Mouse (Mus musculus): ENCODE data around the gene Arrdc3. TPM values are rescaled to one million over a fixed set of nuclear protein-coding genes. Genes with fewer than 3 reads are reported as not detected.

Gene Arrdc3
- 44.2 and 74.4 TPM in 2 replicates for polyA plus RNA-seq (2014; fragmentation: Nextera tagmentation; extraction: Ambion mirVana)

GRCm38 (mm10) chr13:80883190-80883589 lies at the start of gene Arrdc3:
TSS of gene Arrdc3 (plus strand) at chr13:80883384.
- peaks cover 7% of the 10 kb centered on the region for H3K36me3 ChIP-seq (ENCODE audit: control insufficient read depth, insufficient read depth, low read length)
- under 1% methylated on average over 9 of the region's 31 CpGs for WGBS
- H3K4me1 ChIP-seq (ENCODE audit: control insufficient read depth, insufficient read depth, low read length), result peaks cover 3% of the 10 kb centered on the region
- peak within 1 kb of the TSS; percentile 100 for H3K27ac ChIP-seq (replicated peaks; ENCODE audit: low read depth, low read length)
- no peaks in the 10 kb centered on the region for H3K27me3 ChIP-seq (replicated peaks; ENCODE audit: control insufficient read depth, insufficient read depth, low read length)
- H3K4me3 ChIP-seq (ENCODE audit: low read depth, low read length), result peak within 1 kb of the TSS; percentile 94
- no peaks in the 10 kb centered on the region for H3K9me3 ChIP-seq (ENCODE audit: control insufficient read depth, low read length)
- peak; percentile 54 for ATAC-seq (ENCODE audit: low read depth)
- peak; percentile 97 for DNase-seq (ENCODE audit: low spot score)
- peak within 1 kb of the TSS; percentile 64 for H3K4me2 ChIP-seq (ENCODE audit: low read depth, low read length)
- H3K9ac ChIP-seq (ENCODE audit: low read depth, low read length), result peak within 1 kb of the TSS; percentile 100

GRCm38 (mm10) chr13:80862215-80862614 lies 21.0 kb upstream of the Arrdc3 start:
- ATAC-seq (ENCODE audit: low read depth), result no peak
- WGBS, result 11% methylated on average over 5 of the region's 5 CpGs
- H3K4me1 ChIP-seq (ENCODE audit: control insufficient read depth, insufficient read depth, low read length), result no peaks in the 10 kb centered on the region
- no peaks in the 10 kb centered on the region for H3K27me3 ChIP-seq (replicated peaks; ENCODE audit: control insufficient read depth, insufficient read depth, low read length)
- H3K36me3 ChIP-seq (ENCODE audit: control insufficient read depth, insufficient read depth, low read length), result no peaks in the 10 kb centered on the region
- H3K9ac ChIP-seq (ENCODE audit: low read depth, low read length), result no peak overlapping the region
- no peak overlapping the region for H3K4me3 ChIP-seq (ENCODE audit: low read depth, low read length)
- DNase-seq (ENCODE audit: low spot score), result peak; percentile 70
- no peak overlapping the region for H3K4me2 ChIP-seq (ENCODE audit: low read depth, low read length)
- no peaks in the 10 kb centered on the region for H3K9me3 ChIP-seq (ENCODE audit: control insufficient read depth, low read length)
- no peak overlapping the region for H3K27ac ChIP-seq (replicated peaks; ENCODE audit: low read depth, low read length)

GRCm38 (mm10) chr13:80864195-80864594 lies 19.0 kb upstream of the Arrdc3 start:
- Histone ChIP-seq H3K9me3 (ENCODE audit: control insufficient read depth, low read length) (no peaks in the 10 kb centered on the region), H3K4me3 (ENCODE audit: low read depth, low read length) (no peak overlapping the region)
- peak; percentile 4 for DNase-seq (ENCODE audit: low spot score)

GRCm38 (mm10) chr13:80875126-80875525 lies 8.1 kb upstream of the Arrdc3 start:
- no peak for DNase-seq (ENCODE audit: low spot score)
- no peak for ATAC-seq (ENCODE audit: low read depth)
- no peak overlapping the region for H3K4me3 ChIP-seq (ENCODE audit: low read depth, low read length)
- WGBS, result 87% methylated on average over 5 of the region's 5 CpGs
- no peak overlapping the region for H3K4me2 ChIP-seq (ENCODE audit: low read depth, low read length)
- no peak overlapping the region for H3K27ac ChIP-seq (replicated peaks; ENCODE audit: low read depth, low read length)
- no peaks in the 10 kb centered on the region for H3K27me3 ChIP-seq (replicated peaks; ENCODE audit: control insufficient read depth, insufficient read depth, low read length)
- no peaks in the 10 kb centered on the region for H3K4me1 ChIP-seq (ENCODE audit: control insufficient read depth, insufficient read depth, low read length)
- no peak overlapping the region for H3K9ac ChIP-seq (ENCODE audit: low read depth, low read length)
- H3K36me3 ChIP-seq (ENCODE audit: control insufficient read depth, insufficient read depth, low read length), result no peaks in the 10 kb centered on the region
- H3K9me3 ChIP-seq (ENCODE audit: control insufficient read depth, low read length), result no peaks in the 10 kb centered on the region

More at GRCm38 (mm10) chr13:80864195-80864594, 19.0 kb upstream of the Arrdc3 start:
- Histone ChIP-seq H3K4me1 (ENCODE audit: control insufficient read depth, insufficient read depth, low read length) (no peaks in the 10 kb centered on the region), H3K27me3 (replicated peaks; ENCODE audit: control insufficient read depth, insufficient read depth, low read length) (no peaks in the 10 kb centered on the region), H3K27ac (replicated peaks; ENCODE audit: low read depth, low read length) (no peak overlapping the region), H3K4me2 (ENCODE audit: low read depth, low read length) (no peak overlapping the region), H3K36me3 (ENCODE audit: control insufficient read depth, insufficient read depth, low read length) (no peaks in the 10 kb centered on the region), H3K9ac (ENCODE audit: low read depth, low read length) (no peak overlapping the region)
- 44% methylated on average over 3 of the region's 3 CpGs for WGBS
- ATAC-seq (ENCODE audit: low read depth), result no peak

- ATAC-seq (ENCODE audit: low read depth) (no peak), DNase-seq (ENCODE audit: low spot score) (no peak)
- Histone ChIP-seq H3K4me2 (ENCODE audit: low read depth, low read length) (no peak overlapping the region), H3K27ac (replicated peaks; ENCODE audit: low read depth, low read length) (no peak overlapping the region), H3K4me3 (ENCODE audit: low read depth, low read length) (no peak overlapping the region), H3K9me3 (ENCODE audit: control insufficient read depth, low read length) (no peaks in the 10 kb centered on the region), H3K4me1 (ENCODE audit: control insufficient read depth, insufficient read depth, low read length) (no peaks in the 10 kb centered on the region; the same call in 1 of the 2 replicates), H3K27me3 (replicated peaks; ENCODE audit: control insufficient read depth, insufficient read depth, low read length) (no peaks in the 10 kb centered on the region), H3K9ac (ENCODE audit: low read depth, low read length) (no peak overlapping the region), H3K36me3 (ENCODE audit: control insufficient read depth, insufficient read depth, low read length) (no peaks in the 10 kb centered on the region)
- 81% methylated on average over 4 of the region's 4 CpGs for WGBS
Measured at GRCm38 (mm10) chr13:80880756-80881155, 2.4 kb upstream of the Arrdc3 start.

GRCm38 (mm10) chr13:80881722-80882500 lies 1.3 kb upstream of the Arrdc3 start:
- Histone ChIP-seq H3K4me2 (ENCODE audit: low read depth, low read length) (peak overlapping the region; percentile 64), H3K36me3 (ENCODE audit: control insufficient read depth, insufficient read depth, low read length) (no peaks in the 10 kb centered on the region), H3K4me1 (ENCODE audit: control insufficient read depth, insufficient read depth, low read length) (peaks cover 3% of the 10 kb centered on the region), H3K27me3 (replicated peaks; ENCODE audit: control insufficient read depth, insufficient read depth, low read length) (no peaks in the 10 kb centered on the region), H3K27ac (replicated peaks; ENCODE audit: low read depth, low read length) (peak overlapping the region; percentile 100), H3K9me3 (ENCODE audit: control insufficient read depth, low read length) (no peaks in the 10 kb centered on the region), H3K9ac (ENCODE audit: low read depth, low read length) (peak overlapping the region; percentile 100; the same call in 1 of the 2 replicates), H3K4me3 (ENCODE audit: low read depth, low read length) (peak overlapping the region; percentile 94; the same call in 1 of the 2 replicates)
- ATAC-seq (ENCODE audit: low read depth) (no peak), DNase-seq (ENCODE audit: low spot score) (peak; percentile 94)
- 21% methylated on average over 6 of the region's 6 CpGs for WGBS

- DNase-seq (ENCODE audit: low spot score) (peak; percentile 62), ATAC-seq (ENCODE audit: low read depth) (peak; percentile 35)
- Histone ChIP-seq H3K4me1 (ENCODE audit: control insufficient read depth, insufficient read depth, low read length) (peaks cover 3% of the 10 kb centered on the region), H3K27ac (replicated peaks; ENCODE audit: low read depth, low read length) (peak overlapping the region; percentile 100), H3K4me3 (ENCODE audit: low read depth, low read length) (peak overlapping the region; percentile 94), H3K9ac (ENCODE audit: low read depth, low read length) (peak overlapping the region; percentile 100), H3K4me2 (ENCODE audit: low read depth, low read length) (peak overlapping the region; percentile 64), H3K9me3 (ENCODE audit: control insufficient read depth, low read length) (no peaks in the 10 kb centered on the region), H3K27me3 (replicated peaks; ENCODE audit: control insufficient read depth, insufficient read depth, low read length) (no peaks in the 10 kb centered on the region), H3K36me3 (ENCODE audit: control insufficient read depth, insufficient read depth, low read length) (peaks cover 2% of the 10 kb centered on the region)
- under 1% methylated on average over 23 of the region's 23 CpGs for WGBS
Measured at GRCm38 (mm10) chr13:80882716-80883135, 458 bp upstream of the Arrdc3 start.

GRCm38 (mm10) chr13:80883649-80884376 lies 629 bp downstream of the Arrdc3 start:
- no peak for ATAC-seq (ENCODE audit: low read depth)

More at GRCm38 (mm10) chr13:80883649-80884376, 629 bp downstream of the Arrdc3 start:
- WGBS, result under 1% methylated on average over 23 of the region's 23 CpGs
- DNase-seq (ENCODE audit: low spot score), result peak; percentile 60
- Histone ChIP-seq H3K4me2 (ENCODE audit: low read depth, low read length) (peak overlapping the region; percentile 64), H3K4me1 (ENCODE audit: control insufficient read depth, insufficient read depth, low read length) (peaks cover 3% of the 10 kb centered on the region), H3K9ac (ENCODE audit: low read depth, low read length) (peak overlapping the region; percentile 100), H3K27ac (replicated peaks; ENCODE audit: low read depth, low read length) (peak overlapping the region; percentile 100), H3K27me3 (replicated peaks; ENCODE audit: control insufficient read depth, insufficient read depth, low read length) (no peaks in the 10 kb centered on the region), H3K36me3 (ENCODE audit: control insufficient read depth, insufficient read depth, low read length) (peaks cover 11% of the 10 kb centered on the region), H3K9me3 (ENCODE audit: control insufficient read depth, low read length) (no peaks in the 10 kb centered on the region), H3K4me3 (ENCODE audit: low read depth, low read length) (peak overlapping the region; percentile 94)
